Mouse (Mus musculus) forebrain, embryonic 12.5 days (tissue): Measurements from ENCODE around the gene Ydjc. TPM values are rescaled to one million over a fixed set of nuclear protein-coding genes. Genes with fewer than 3 reads are reported as not detected.
A peak's percentile ranks its signal among the peaks of the same experiment; 100 is the strongest.

Experiments used
- ATAC-seq: fragments of 200-750 bp; cut with Nextera tagmentation; 2 replicates; pipeline ENCODE4 v1.8.0; 2017; ENCODE audit warnings: moderate TSS enrichment; ENCODE audit not compliant: low FRiP score
- H3K27ac ChIP-seq: fragments of 300-500 bp; sonication (generic); 2 replicates; pipeline ENCODE4 v1.5.1; 2016; ENCODE audit warnings: mild to moderate bottlenecking
- H3K27me3 ChIP-seq: fragments of 300-500 bp; sonication (generic); 2 replicates; pipeline ENCODE4 v1.6.1; 2016; ENCODE audit warnings: mild to moderate bottlenecking
- H3K36me3 ChIP-seq: fragments of 300-500 bp; sonication (generic); replicated peaks from 2 replicates; pipeline ENCODE4 v1.6.1; 2016; ENCODE audit warnings: mild to moderate bottlenecking
- H3K4me1 ChIP-seq: fragments of 300-500 bp; sonication (generic); 2 replicates; pipeline ENCODE4 v1.6.1; 2016
- H3K4me2 ChIP-seq: fragments of 300-500 bp; sonication (generic); 2 replicates; pipeline ENCODE4 v1.6.1; 2016; ENCODE audit warnings: mild to moderate bottlenecking, moderate library complexity
- H3K4me3 ChIP-seq: fragments of 300-500 bp; sonication (generic); replicated peaks from 2 replicates; pipeline ENCODE4 v1.5.1; 2016; ENCODE audit warnings: mild to moderate bottlenecking
- H3K9ac ChIP-seq: fragments of 300-500 bp; sonication (generic); 2 replicates; pipeline ENCODE4 v1.6.1; 2016; ENCODE audit warnings: mild to moderate bottlenecking
- H3K9me3 ChIP-seq: fragments of 300-500 bp; sonication (generic); 2 replicates; pipeline ENCODE4 v1.6.1; 2016
- WGBS: fragments of 180-500 bp; shearing (Covaris S2); methylation state at CpG from one replicate; pipeline ENCODE4 v1.1.7; 2016; 5-methylcytosine and 5-hydroxymethylcytosine counted together
- polyA plus RNA-seq: library from polyadenylated mRNA; unstranded; fragments of >200 nt; fragmentation: Nextera tagmentation; extraction: Ambion mirVana; gene quantifications from 2 replicates; pipeline ENCODE4 v1.2.1, GENCODE M21; 2016

The Ydjc gene
- 8.0 and 9.6 TPM in 2 replicates for polyA plus RNA-seq

GRCm38 (mm10) chr16:17144339-17144738 lies at the start of gene Ydjc:
TSS of gene Ydjc (plus strand) at chr16:17144621.
- no peak within 1 kb of the TSS for H3K27ac ChIP-seq
- ATAC-seq = no peak
- H3K4me3 ChIP-seq = no peak within 1 kb of the TSS
- peaks cover 22% of the 10 kb centered on the region for H3K27me3 ChIP-seq
- H3K4me2 ChIP-seq = no peak within 1 kb of the TSS
- H3K9me3 ChIP-seq = no peaks in the 10 kb centered on the region
- H3K9ac ChIP-seq = no peak within 1 kb of the TSS
- H3K4me1 ChIP-seq = peaks cover 17% of the 10 kb centered on the region
- WGBS = 12% methylated on average over 7 of the region's 7 CpGs
- H3K36me3 ChIP-seq = no peaks in the 10 kb centered on the region

GRCm38 (mm10) chr16:17096938-17097337 lies 47.5 kb upstream of the Ydjc start:
- Histone ChIP-seq H3K36me3 (peaks cover 92% of the 10 kb centered on the region), H3K27me3 (no peaks in the 10 kb centered on the region), H3K4me1 (no peaks in the 10 kb centered on the region), H3K27ac (no peak overlapping the region), H3K9ac (no peak overlapping the region), H3K4me2 (no peak overlapping the region), H3K9me3 (no peaks in the 10 kb centered on the region), H3K4me3 (no peak overlapping the region)
- WGBS = 93% methylated on average over 3 of the region's 3 CpGs
- no peak for ATAC-seq

- WGBS = 75% methylated on average over 7 of the region's 7 CpGs
- Histone ChIP-seq H3K4me2 (no peak overlapping the region), H3K4me3 (no peak overlapping the region), H3K9ac (no peak overlapping the region), H3K4me1 (peaks cover 5% of the 10 kb centered on the region; the same call in 1 of the 2 replicates), H3K27ac (no peak overlapping the region), H3K36me3 (peaks cover 86% of the 10 kb centered on the region), H3K27me3 (no peaks in the 10 kb centered on the region), H3K9me3 (no peaks in the 10 kb centered on the region)
- ATAC-seq = no peak
Observed at GRCm38 (mm10) chr16:17102630-17103220, 41.7 kb upstream of the Ydjc start.

GRCm38 (mm10) chr16:17104600-17104999 lies 39.8 kb upstream of the Ydjc start:
- no peaks in the 10 kb centered on the region for H3K9me3 ChIP-seq
- 92% methylated on average over 4 of the region's 4 CpGs for WGBS
- ATAC-seq = no peak
- no peak overlapping the region for H3K4me3 ChIP-seq
- peaks cover 6% of the 10 kb centered on the region for H3K4me1 ChIP-seq
- no peak overlapping the region for H3K4me2 ChIP-seq
- H3K27me3 ChIP-seq = no peaks in the 10 kb centered on the region
- H3K27ac ChIP-seq = no peak overlapping the region
- H3K9ac ChIP-seq = no peak overlapping the region
- peaks cover 74% of the 10 kb centered on the region for H3K36me3 ChIP-seq

GRCm38 (mm10) chr16:17110771-17111743 lies 33.4 kb upstream of the Ydjc start, which contains the start of gene Ppil2:
TSS of gene Ppil2 (minus strand) at chr16:17111257.
- 9% methylated on average over 38 of the region's 38 CpGs for WGBS
- H3K4me2 ChIP-seq = peak within 1 kb of the TSS; percentile 67
- H3K9me3 ChIP-seq = no peaks in the 10 kb centered on the region
- no peaks in the 10 kb centered on the region for H3K27me3 ChIP-seq
- peak; percentile 90 for ATAC-seq
- H3K4me3 ChIP-seq = peak within 1 kb of the TSS; percentile 78
- H3K36me3 ChIP-seq = peaks cover 43% of the 10 kb centered on the region
- peak within 1 kb of the TSS; percentile 64 for H3K9ac ChIP-seq
- peak within 1 kb of the TSS; percentile 53; the same call in 1 of the 2 replicates for H3K27ac ChIP-seq
- peaks cover 12% of the 10 kb centered on the region for H3K4me1 ChIP-seq

- Histone ChIP-seq H3K27ac (no peak overlapping the region), H3K4me2 (no peak overlapping the region), H3K4me3 (no peak overlapping the region), H3K36me3 (peaks cover 77% of the 10 kb centered on the region), H3K9me3 (no peaks in the 10 kb centered on the region), H3K4me1 (peaks cover 11% of the 10 kb centered on the region), H3K9ac (no peak overlapping the region), H3K27me3 (no peaks in the 10 kb centered on the region)
- 89% methylated on average over 5 of the region's 5 CpGs for WGBS
- ATAC-seq = no peak
Observed at GRCm38 (mm10) chr16:17117309-17117799, 27.1 kb upstream of the Ydjc start.

- Histone ChIP-seq H3K9ac (0 out of 2 replicates have a peak overlapping the region, but pooled peaks have one; percentile 22), H3K4me3 (no peak overlapping the region; the same call in 1 of the 2 replicates), H3K4me2 (peak overlapping the region; percentile 24)
Observed at GRCm38 (mm10) chr16:17121569-17121968, 22.9 kb upstream of the Ydjc start.

GRCm38 (mm10) chr16:17124119-17124870 lies 20.1 kb upstream of the Ydjc start:
- WGBS = under 1% methylated on average over 22 of the region's 22 CpGs
- Histone ChIP-seq H3K9ac (peak overlapping the region; percentile 73), H3K27ac (peak overlapping the region; percentile 68), H3K4me1 (peaks cover 39% of the 10 kb centered on the region), H3K4me2 (peak overlapping the region; percentile 81), H3K36me3 (peaks cover 33% of the 10 kb centered on the region), H3K27me3 (no peaks in the 10 kb centered on the region), H3K9me3 (no peaks in the 10 kb centered on the region), H3K4me3 (peak overlapping the region; percentile 61)
- peak; percentile 49 for ATAC-seq

More at GRCm38 (mm10) chr16:17121569-17121968, 22.9 kb upstream of the Ydjc start:
- Histone ChIP-seq H3K27me3 (no peaks in the 10 kb centered on the region), H3K27ac (0 out of 2 replicates have a peak overlapping the region, but pooled peaks have one; percentile 27), H3K36me3 (peaks cover 58% of the 10 kb centered on the region), H3K9me3 (no peaks in the 10 kb centered on the region), H3K4me1 (peaks cover 39% of the 10 kb centered on the region)
- ATAC-seq = peak; percentile 17; the same call in 1 of the 2 replicates
- WGBS = 30% methylated on average over 13 of the region's 14 CpGs

GRCm38 (mm10) chr16:17124871-17125520 lies 19.4 kb upstream of the Ydjc start, which contains the start of gene 2610318N02Rik:
TSS of gene 2610318N02Rik (minus strand) at chr16:17125167.
- Histone ChIP-seq H3K9ac (peak within 1 kb of the TSS; percentile 73), H3K36me3 (peaks cover 26% of the 10 kb centered on the region), H3K4me2 (peak within 1 kb of the TSS; percentile 81), H3K4me1 (peaks cover 39% of the 10 kb centered on the region), H3K27me3 (no peaks in the 10 kb centered on the region), H3K9me3 (no peaks in the 10 kb centered on the region), H3K4me3 (peak within 1 kb of the TSS; percentile 61), H3K27ac (peak within 1 kb of the TSS; percentile 68)
- peak; percentile 95 for ATAC-seq
- WGBS = under 1% methylated on average over 25 of the region's 25 CpGs

GRCm38 (mm10) chr16:17127292-17127691 lies 17.1 kb upstream of the Ydjc start:
- peaks cover 10% of the 10 kb centered on the region; the same call in 1 of the 2 replicates for H3K36me3 ChIP-seq
- no peak overlapping the region for H3K4me2 ChIP-seq
- H3K9ac ChIP-seq = no peak overlapping the region; the same call in 1 of the 2 replicates
- H3K4me3 ChIP-seq = no peak overlapping the region
- no peak overlapping the region for H3K27ac ChIP-seq
- 90% methylated on average over 1 of the region's 1 CpGs for WGBS
- ATAC-seq = no peak
- peaks cover 40% of the 10 kb centered on the region for H3K4me1 ChIP-seq
- H3K9me3 ChIP-seq = no peaks in the 10 kb centered on the region
- no peaks in the 10 kb centered on the region for H3K27me3 ChIP-seq
